Comparison of ENCODE assay signal across 8 mouse cellular contexts in genomic region chr15:101253886-101254795, GRCm38 (mm10). TPM values are rescaled to one million over a fixed set of nuclear protein-coding genes. Genes with fewer than 3 reads are reported as not detected.
A peak's percentile ranks its signal among the peaks of the same experiment; 100 is the strongest.
DNase-seq lines count a peak whose midpoint lies in the region; ATAC-seq lines count a peak whose summit lies in the region.

Nr4a1 (plus strand) TSS chr15:101254269.

- DNase-seq in MN1 (ENCODE audit: low spot score) = peak; percentile 79
- peak; percentile 86 for DNase-seq in cerebellum, adult 11-12 months
- peak in 1 of 2 experiments; percentile 87 for DNase-seq in frontal cortex, adult 2 months (ENCODE audit: extremely low spot score in 1 of 2, low spot score in 1 of 2)
- DNase-seq in layer of hippocampus, postnatal 14 days (ENCODE audit: low spot score in 2 of 2) = peak in 1 of 2 experiments; percentile 66
- DNase-seq in lung, postnatal 14 days = peak; percentile 84
- DNase-seq in retina, postnatal 7 days (ENCODE audit: low read depth, low spot score) = peak; percentile 56
- peak; percentile 70 for DNase-seq in urinary bladder, postnatal 14 days (ENCODE audit: low spot score)

- ATAC-seq in hematopoietic stem cell, adult 5-6 weeks (replicated peaks in 1 of 2; ENCODE audit: insufficient read depth in 1 of 2, low FRiP score in 2 of 2, low TSS enrichment in 1 of 2, low read depth in 1 of 2, poor library complexity in 2 of 2, severe bottlenecking in 2 of 2) = peak; percentile 24 to 43; a peak in 2 of 4 replicates

RNA-seq across cellular contexts. Expression of gene Nr4a1, which starts in this region (rescaled TPM):
- 80.9 and 169 TPM in 2 replicates for polyA plus RNA-seq in frontal cortex, adult 2 months (2012; rRNA removed)
- 246 and 344 TPM in 2 replicates for total RNA-seq in hematopoietic stem cell, adult 5-6 weeks (2017)
- total RNA-seq in layer of hippocampus, postnatal 14 days (2021) = 10 to 100 TPM; 34.5 to 54.4 TPM
